ENCODE assay signal across 8 mouse cellular contexts in the genomic region with DNA sequence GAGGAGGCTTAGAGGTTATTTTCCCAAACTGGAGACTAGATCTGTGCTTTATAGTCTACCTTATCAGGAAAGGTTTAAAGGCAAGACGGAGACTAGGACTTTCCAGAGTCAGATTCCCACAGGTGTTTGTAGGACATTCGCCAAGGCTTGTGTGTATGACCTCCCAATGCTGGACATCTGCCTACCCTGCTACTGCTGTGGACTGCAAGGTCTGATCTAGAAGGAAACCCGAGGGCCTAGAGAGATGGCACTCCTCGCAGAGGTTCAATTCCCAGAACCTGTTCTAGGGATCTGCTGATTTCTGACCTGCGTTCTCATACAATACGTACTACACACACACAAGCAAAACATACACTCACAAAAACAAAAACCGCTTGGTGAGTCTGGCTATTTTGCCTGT. TPM values are rescaled to one million over a fixed set of nuclear protein-coding genes. Genes with fewer than 3 reads are reported as not detected.
DNase-seq lines count a peak whose midpoint lies in the region; ATAC-seq and TF ChIP-seq lines count a peak whose summit lies in the region.

No protein-coding gene starts in this region.

- WGBS in lung, postnatal 0 days: 52% methylated on average over 7 of the region's 7 CpGs
- 63% methylated on average over 7 of the region's 7 CpGs for WGBS in stomach, embryonic 16.5 days

- H3K4me3 ChIP-seq in lung, postnatal 0 days (ENCODE audit: low read depth, low read length): peak overlapping the region; percentile 89; the same call in 1 of the 2 replicates
- peak overlapping the region; percentile 95 for H3K4me3 ChIP-seq in stomach, embryonic 16.5 days (replicated peaks; ENCODE audit: low read length)

- no peaks in the 10 kb centered on the region for H3K9me3 ChIP-seq in lung, postnatal 0 days (ENCODE audit: low read length)
- H3K9me3 ChIP-seq in stomach, embryonic 16.5 days (replicated peaks; ENCODE audit: control insufficient read depth, low read length): no peaks in the 10 kb centered on the region

- H3K36me3 ChIP-seq in lung, postnatal 0 days (ENCODE audit: insufficient read depth, low read length): no peaks in the 10 kb centered on the region
- no peaks in the 10 kb centered on the region for H3K36me3 ChIP-seq in stomach, embryonic 16.5 days (ENCODE audit: control insufficient read depth, insufficient read depth, low read length)

- no peak for TF ChIP-seq CTCF in lung, postnatal 0 days (IDR thresholded peaks at IDR 0.05)

- peaks cover 11% of the 10 kb centered on the region; the same call in 1 of the 2 replicates for H3K4me1 ChIP-seq in lung, postnatal 0 days (ENCODE audit: insufficient read depth, low read depth, low read length)
- peaks cover 27% of the 10 kb centered on the region for H3K4me1 ChIP-seq in stomach, embryonic 16.5 days (ENCODE audit: control insufficient read depth, insufficient read depth, low read length)

- DNase-seq in cerebellum, adult 18-20 months: peak; percentile 28 to 36
- DNase-seq in cerebellum, postnatal 36 days: no peak
- DNase-seq in lung, postnatal 0 days (ENCODE audit: low spot score): no peak
- no peak for DNase-seq in lung, postnatal 14 days
- DNase-seq in kidney, postnatal 10 days: peak; percentile 22
- no peak for DNase-seq in gastrocnemius, adult 8-10 months (ENCODE audit: low spot score in 2 of 2)

- peak overlapping the region; percentile 97 for H3K27ac ChIP-seq in lung, postnatal 0 days (ENCODE audit: low read length)
- H3K27ac ChIP-seq in stomach, embryonic 16.5 days (ENCODE audit: low read length): peak overlapping the region; percentile 83; the same call in 1 of the 2 replicates

- no peak for ATAC-seq in lung, postnatal 0 days
- no peak for ATAC-seq in stomach, embryonic 16.5 days (ENCODE audit: insufficient read depth, low FRiP score)
- no peak for ATAC-seq in activated CD4-positive, CD25-positive, alpha-beta regulatory T cell, adult 4 months

- H3K9ac ChIP-seq in lung, postnatal 0 days (replicated peaks; ENCODE audit: low read depth): peak overlapping the region; percentile 26; the same call in 1 of the 2 replicates
- H3K9ac ChIP-seq in stomach, embryonic 16.5 days (ENCODE audit: low read length): peak overlapping the region; percentile 82

- TF ChIP-seq EP300 in lung, postnatal 0 days (IDR thresholded peaks at IDR 0.05): no peak

- H3K4me2 ChIP-seq in lung, postnatal 0 days (replicated peaks; ENCODE audit: low read depth, low read length): peak overlapping the region; percentile 78
- H3K4me2 ChIP-seq in stomach, embryonic 16.5 days (ENCODE audit: low read depth, low read length): peak overlapping the region; percentile 95

- no peaks in the 10 kb centered on the region for H3K27me3 ChIP-seq in lung, postnatal 0 days (replicated peaks; ENCODE audit: insufficient read depth, low read length)
- no peaks in the 10 kb centered on the region for H3K27me3 ChIP-seq in stomach, embryonic 16.5 days (ENCODE audit: control insufficient read depth, insufficient read depth, low read length)

RNA-seq across cellular contexts. Expression of a gene that starts 0.7 kb away (rescaled TPM):
- 97.0 and 100.0 TPM in 2 replicates for polyA plus RNA-seq in lung, postnatal 0 days (2015; fragmentation: Nextera tagmentation; extraction: Ambion mirVana)
- 44.4 and 50.7 TPM in 2 replicates for polyA plus RNA-seq in stomach, embryonic 16.5 days (2015; fragmentation: Nextera tagmentation; extraction: Ambion mirVana)
- total RNA-seq in gastrocnemius, adult 8-10 months (2022): 1 to 10 TPM; 2.4 to 3.9 (median 3.6) TPM
- polyA plus RNA-seq in activated CD4-positive, CD25-positive, alpha-beta regulatory T cell, adult 4 months (2017; shearing (Covaris generic)): 1 to 10 TPM; 4.9 to 5.6 TPM

RNA-seq across cellular contexts. Expression of a gene that starts 32.4 kb away (rescaled TPM):
- polyA plus RNA-seq in lung, postnatal 0 days (2015; fragmentation: Nextera tagmentation; extraction: Ambion mirVana): 127 and 133 TPM in 2 replicates
- 154 and 180 TPM in 2 replicates for polyA plus RNA-seq in stomach, embryonic 16.5 days (2015; fragmentation: Nextera tagmentation; extraction: Ambion mirVana)
- 10 to 100 TPM; 53.4 to 66.1 (median 59.2) TPM for total RNA-seq in gastrocnemius, adult 8-10 months (2022)
- 100 to 1,000 TPM; 155 to 159 TPM for polyA plus RNA-seq in activated CD4-positive, CD25-positive, alpha-beta regulatory T cell, adult 4 months (2017; shearing (Covaris generic))

Comparison
In these comparisons a context has a peak if more than half of its experiments do, and no peak if none do; other contexts are left out.
1. DNase-seq: peak in cerebellum, adult 18-20 months (2 of 2) and kidney, postnatal 10 days (single experiment); none in cerebellum, postnatal 36 days (0 of 2), lung, postnatal 0 days (single experiment), lung, postnatal 14 days (single experiment) and gastrocnemius, adult 8-10 months (0 of 2).